Mouse (Mus musculus): Measurements from ENCODE around the gene Tpbgl.
A peak's percentile ranks its signal among the peaks of the same experiment; 100 is the strongest.

Gene Tpbgl

DNA sequence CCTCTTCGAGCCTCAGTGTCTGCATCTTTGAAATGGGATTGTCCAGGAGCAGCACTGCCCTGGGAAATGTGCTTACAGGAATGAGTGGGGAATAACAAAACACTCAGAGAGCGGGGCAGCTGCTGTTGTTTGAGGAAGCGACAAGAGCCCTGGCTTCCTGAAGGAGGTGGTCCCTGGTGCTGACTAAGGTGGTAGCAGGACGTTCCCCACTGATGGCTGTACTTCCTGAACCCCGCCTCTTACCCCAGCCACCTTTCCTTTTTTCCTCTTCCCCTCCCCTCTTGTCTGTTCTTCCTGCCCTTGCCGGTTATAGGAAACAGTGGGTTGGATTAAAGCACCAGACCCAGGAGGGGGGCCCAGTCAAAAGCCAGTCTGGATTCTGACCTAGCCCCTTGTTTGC, 46.7 kb downstream of the Tpbgl start:
- no peak for DNase-seq (ENCODE audit: low spot score in 2 of 2)

DNA sequence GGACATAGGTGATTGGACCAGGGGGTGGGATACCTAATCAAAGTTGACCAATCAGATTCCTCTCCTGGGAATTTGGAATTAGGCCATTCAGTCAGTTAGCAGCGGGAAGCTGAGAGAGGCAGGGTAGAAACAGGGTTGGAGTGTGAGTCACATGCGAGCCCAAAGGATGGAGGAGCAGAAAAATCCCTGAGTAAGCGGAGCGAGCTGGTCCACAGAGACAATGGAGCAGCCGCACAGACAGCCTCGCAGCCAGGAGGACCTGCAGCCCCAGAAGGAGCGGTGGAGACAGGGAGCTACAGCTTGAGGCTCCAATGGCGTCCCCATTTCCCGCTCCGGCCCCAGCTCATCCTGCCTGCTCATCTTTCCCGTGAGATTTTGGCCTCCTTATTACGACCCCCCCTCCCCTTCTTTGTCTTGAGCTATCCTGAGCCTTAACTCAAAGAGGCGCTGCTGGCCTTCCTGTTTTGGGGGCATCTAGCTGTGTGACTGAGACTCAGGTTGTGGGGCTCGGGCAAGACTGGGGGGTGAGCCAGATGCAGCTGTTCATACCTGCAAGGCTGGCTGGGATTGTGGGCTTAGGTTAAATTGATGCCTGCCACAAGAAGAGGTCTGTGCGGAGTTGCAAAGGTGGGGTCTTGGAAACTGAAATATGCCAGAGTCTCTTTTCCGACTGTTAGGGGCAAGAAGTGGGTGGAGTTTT, 47.3 kb downstream of the Tpbgl start:
- DNase-seq (ENCODE audit: low spot score in 2 of 2): peak; percentile 34 to 57

DNA sequence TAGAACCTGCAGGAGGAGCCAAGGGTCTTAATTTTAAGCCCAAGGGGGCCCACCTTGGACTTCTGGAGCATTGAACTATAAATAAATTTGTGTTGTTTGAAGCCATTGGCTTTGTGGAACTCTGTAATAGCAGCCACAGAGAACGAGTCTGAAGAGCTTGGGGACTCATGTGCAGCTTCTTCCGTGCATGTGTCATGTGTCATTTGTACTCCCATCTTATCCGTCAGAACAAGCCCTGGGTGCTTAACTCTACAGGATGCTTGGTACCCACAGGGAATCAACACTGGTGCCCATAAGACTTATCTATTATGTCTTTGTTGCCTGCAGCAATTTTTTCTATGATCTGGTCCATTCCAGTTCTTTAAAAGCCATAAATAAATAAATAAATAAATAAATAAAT, 48.7 kb downstream of the Tpbgl start:
- DNase-seq (ENCODE audit: low spot score in 2 of 2): no peak

Measured in right cerebral cortex, postnatal 36 days (tissue).